Mouse (Mus musculus): ENCODE results near the gene Rsu1. TPM values are rescaled to one million over a fixed set of nuclear protein-coding genes. Genes with fewer than 3 reads are reported as not detected.

Rsu1 gene
- polyA plus RNA-seq, 1 experiment, result 81.5 TPM

DNA sequence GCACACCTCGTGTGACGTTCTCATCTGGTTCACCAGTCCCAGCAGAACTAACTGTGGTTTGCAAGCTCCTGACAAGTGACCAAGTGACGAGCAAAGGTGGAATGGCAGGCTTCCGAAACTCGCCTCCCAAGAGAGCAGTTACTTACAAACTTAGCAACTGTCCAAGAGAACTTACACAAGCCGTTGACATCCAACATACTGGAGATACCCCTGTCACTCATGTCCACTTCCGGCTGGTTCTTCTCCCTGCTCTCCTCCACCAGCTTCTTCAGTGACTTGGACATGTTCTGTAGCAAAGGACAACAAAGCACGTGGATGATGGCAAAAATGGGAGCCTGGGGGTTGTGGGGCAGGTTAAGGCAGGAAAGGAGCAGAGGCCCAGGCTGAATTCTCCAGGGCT lies 479 bp downstream of the Rsu1 start:
- TF ChIP-seq MYOD1 (IDR thresholded peaks at IDR 0.05; ENCODE audit: control insufficient read depth in 1 of 3, insufficient read length in 2 of 3, low read depth in 2 of 3) (no peak), REST (IDR thresholded peaks at IDR 0.05; ENCODE audit: insufficient read depth, insufficient read length) (no peak), POLR2A (IDR thresholded peaks at IDR 0.05; ENCODE audit: insufficient read length, low read depth) (no peak), CEBPB (IDR thresholded peaks at IDR 0.05; ENCODE audit: insufficient read depth, poor library complexity, severe bottlenecking) (no peak), TCF12 (IDR thresholded peaks at IDR 0.05; ENCODE audit: insufficient read depth, poor library complexity, severe bottlenecking) (no peak), MYOG (IDR thresholded peaks at IDR 0.05; ENCODE audit: control insufficient read depth in 1 of 3, insufficient read depth in 1 of 3, insufficient read length in 2 of 3, low read depth in 2 of 3) (no peak), POLR2AphosphoS2 (IDR thresholded peaks at IDR 0.05; ENCODE audit: insufficient read length, low read depth) (no peak), SRF (IDR thresholded peaks at IDR 0.05; ENCODE audit: control insufficient read depth, insufficient read length, low read depth) (no peak), E2F4 (IDR thresholded peaks at IDR 0.05; ENCODE audit: insufficient read depth) (no peak), TCF3 (IDR thresholded peaks at IDR 0.05; ENCODE audit: insufficient read length, low read depth) (no peak), USF1 (IDR thresholded peaks at IDR 0.05; ENCODE audit: low read depth) (no peak)
- H3ac ChIP-seq (ENCODE audit: control insufficient read depth, insufficient read length), result peak overlapping the region; percentile 25

DNA sequence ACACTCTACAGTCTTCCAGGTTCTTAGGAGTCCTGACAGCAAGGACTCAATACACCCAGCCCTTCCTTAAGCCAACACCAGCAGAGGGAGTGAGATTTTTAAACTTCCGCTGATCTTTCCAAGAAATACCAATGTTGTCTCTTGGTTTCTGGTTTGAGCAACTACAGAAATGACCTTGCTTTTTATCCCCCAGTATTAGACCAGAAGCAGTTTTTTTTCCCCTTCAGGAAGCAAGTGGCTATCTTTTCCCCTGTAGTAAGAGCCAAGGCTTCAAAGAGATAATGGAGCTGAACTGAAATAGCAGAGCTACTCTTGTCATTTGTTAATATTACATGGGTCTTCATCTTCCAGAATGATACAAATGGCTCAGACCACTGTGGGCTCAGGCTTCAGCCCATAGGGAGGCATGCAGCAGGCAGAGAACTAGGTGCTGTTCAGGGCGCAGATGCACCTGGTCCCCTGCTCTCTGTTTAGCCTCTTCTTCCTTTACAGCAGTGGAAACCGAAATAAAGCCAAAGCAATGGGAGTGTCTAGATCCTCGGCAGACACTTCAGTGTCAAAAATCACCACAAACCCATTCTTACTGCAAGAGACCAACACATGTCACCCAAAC lies 2.4 kb downstream of the Rsu1 start:
- Histone ChIP-seq H3K79me2 (ENCODE audit: control insufficient read depth, insufficient read depth) (peaks cover 14% of the 10 kb centered on the region), H3K36me3 (ENCODE audit: control insufficient read depth, insufficient read depth) (no peaks in the 10 kb centered on the region), H3K4me3 (no peak overlapping the region), H3K27me3 (ENCODE audit: control insufficient read depth, insufficient read depth, insufficient read length) (no peaks in the 10 kb centered on the region), H3ac (ENCODE audit: control insufficient read depth, insufficient read length) (no peak overlapping the region), H3K4me2 (ENCODE audit: low read depth) (no peak overlapping the region)
- TF ChIP-seq E2F4 (IDR thresholded peaks at IDR 0.05; ENCODE audit: insufficient read depth), result no peak

More for the DNA sequence above, 479 bp downstream of the Rsu1 start:
- Histone ChIP-seq H3K4me2 (ENCODE audit: low read depth) (peak overlapping the region; percentile 88), H3K36me3 (ENCODE audit: control insufficient read depth, insufficient read depth) (no peaks in the 10 kb centered on the region), H3K27me3 (ENCODE audit: control insufficient read depth, insufficient read depth, insufficient read length) (no peaks in the 10 kb centered on the region), H3K4me3 (peak overlapping the region; percentile 61), H3K79me2 (ENCODE audit: control insufficient read depth, insufficient read depth) (peaks cover 14% of the 10 kb centered on the region)

DNA sequence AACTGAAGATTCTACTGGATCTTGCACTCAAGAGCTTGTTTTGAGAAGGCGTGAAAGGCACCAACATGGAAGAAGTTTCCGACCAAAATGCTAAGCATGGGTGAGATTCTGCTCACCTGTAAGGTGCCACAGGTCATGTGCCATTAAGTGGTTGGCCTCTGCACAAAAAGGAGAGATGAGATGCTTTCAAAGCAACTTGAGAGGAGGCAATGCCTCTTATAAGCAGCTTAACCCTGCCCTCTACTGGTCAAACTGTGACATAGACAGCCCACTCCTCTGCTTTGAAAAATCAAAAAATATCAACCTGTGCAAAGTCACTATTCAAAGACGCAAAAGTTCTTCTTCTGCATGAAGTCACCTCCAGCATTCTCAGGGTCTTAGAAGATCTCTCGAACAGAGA lies 6.3 kb downstream of the Rsu1 start:
- no peaks in the 10 kb centered on the region for H3K27me3 ChIP-seq (ENCODE audit: control insufficient read depth, insufficient read depth, insufficient read length)
- no peaks in the 10 kb centered on the region for H3K36me3 ChIP-seq (ENCODE audit: control insufficient read depth, insufficient read depth)
- no peak overlapping the region for H3K4me2 ChIP-seq (ENCODE audit: low read depth)
- H3ac ChIP-seq (ENCODE audit: control insufficient read depth, insufficient read length), result no peak overlapping the region
- H3K4me3 ChIP-seq, result no peak overlapping the region
- peaks cover 2% of the 10 kb centered on the region for H3K79me2 ChIP-seq (ENCODE audit: control insufficient read depth, insufficient read depth)
- TF ChIP-seq SRF (IDR thresholded peaks at IDR 0.05; ENCODE audit: control insufficient read depth, insufficient read length, low read depth) (no peak), POLR2AphosphoS2 (IDR thresholded peaks at IDR 0.05; ENCODE audit: insufficient read length, low read depth) (no peak), REST (IDR thresholded peaks at IDR 0.05; ENCODE audit: insufficient read depth, insufficient read length) (no peak), POLR2A (IDR thresholded peaks at IDR 0.05; ENCODE audit: insufficient read length, low read depth) (no peak), USF1 (IDR thresholded peaks at IDR 0.05; ENCODE audit: low read depth) (no peak), TCF12 (IDR thresholded peaks at IDR 0.05; ENCODE audit: insufficient read depth, poor library complexity, severe bottlenecking) (no peak), MAX (IDR thresholded peaks at IDR 0.05; ENCODE audit: low read depth) (no peak), MYOD1 (IDR thresholded peaks at IDR 0.05; ENCODE audit: control insufficient read depth in 1 of 3, insufficient read length in 2 of 3, low read depth in 2 of 3) (no peak), CEBPB (IDR thresholded peaks at IDR 0.05; ENCODE audit: insufficient read depth, poor library complexity, severe bottlenecking) (no peak), TCF3 (IDR thresholded peaks at IDR 0.05; ENCODE audit: insufficient read length, low read depth) (no peak), MYOG (IDR thresholded peaks at IDR 0.05; ENCODE audit: control insufficient read depth in 1 of 3, insufficient read depth in 1 of 3, insufficient read length in 2 of 3, low read depth in 2 of 3) (no peak), E2F4 (IDR thresholded peaks at IDR 0.05; ENCODE audit: insufficient read depth) (no peak)

DNA sequence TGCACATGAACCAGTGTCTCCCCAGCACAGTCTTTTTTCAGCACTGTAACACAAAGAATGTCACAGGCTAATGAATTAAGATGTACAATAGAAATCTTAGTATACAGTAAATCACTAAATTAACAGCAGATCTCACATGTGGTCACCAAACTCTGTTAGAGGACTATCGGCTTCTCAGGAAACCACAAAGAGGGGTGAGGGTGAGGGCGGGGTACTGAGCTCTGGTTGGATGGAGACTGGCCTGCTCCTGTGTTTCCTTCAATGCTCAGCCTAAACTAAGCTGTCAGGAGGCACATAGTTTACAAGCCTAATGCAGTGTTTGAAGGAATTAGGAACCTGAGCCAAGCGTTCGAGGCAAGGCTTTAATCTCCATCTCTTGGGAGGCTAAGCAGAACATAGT lies 8.1 kb downstream of the Rsu1 start:
- no peaks in the 10 kb centered on the region for H3K79me2 ChIP-seq (ENCODE audit: control insufficient read depth, insufficient read depth)
- no peak overlapping the region for H3ac ChIP-seq (ENCODE audit: control insufficient read depth, insufficient read length)
- no peak overlapping the region for H3K4me3 ChIP-seq
- no peaks in the 10 kb centered on the region for H3K27me3 ChIP-seq (ENCODE audit: control insufficient read depth, insufficient read depth, insufficient read length)
- no peaks in the 10 kb centered on the region for H3K36me3 ChIP-seq (ENCODE audit: control insufficient read depth, insufficient read depth)
- no peak for TF ChIP-seq E2F4 (IDR thresholded peaks at IDR 0.05; ENCODE audit: insufficient read depth)
- TF ChIP-seq CEBPB (IDR thresholded peaks at IDR 0.05; ENCODE audit: insufficient read depth, poor library complexity, severe bottlenecking), result no peak
- no peak for TF ChIP-seq SRF (IDR thresholded peaks at IDR 0.05; ENCODE audit: control insufficient read depth, insufficient read length, low read depth)
- TF ChIP-seq REST (IDR thresholded peaks at IDR 0.05; ENCODE audit: insufficient read depth, insufficient read length), result no peak
- TF ChIP-seq POLR2AphosphoS2 (IDR thresholded peaks at IDR 0.05; ENCODE audit: insufficient read length, low read depth), result no peak
- TF ChIP-seq TCF3 (IDR thresholded peaks at IDR 0.05; ENCODE audit: insufficient read length, low read depth), result no peak
- no peak for TF ChIP-seq MAX (IDR thresholded peaks at IDR 0.05; ENCODE audit: low read depth)
- no peak for TF ChIP-seq MYOD1 (IDR thresholded peaks at IDR 0.05; ENCODE audit: control insufficient read depth in 1 of 3, insufficient read length in 2 of 3, low read depth in 2 of 3)
- TF ChIP-seq USF1 (IDR thresholded peaks at IDR 0.05; ENCODE audit: low read depth), result no peak
- no peak for TF ChIP-seq POLR2A (IDR thresholded peaks at IDR 0.05; ENCODE audit: insufficient read length, low read depth)
- no peak for TF ChIP-seq MYOG (IDR thresholded peaks at IDR 0.05; ENCODE audit: control insufficient read depth in 1 of 3, insufficient read depth in 1 of 3, insufficient read length in 2 of 3, low read depth in 2 of 3)
- TF ChIP-seq TCF12 (IDR thresholded peaks at IDR 0.05; ENCODE audit: insufficient read depth, poor library complexity, severe bottlenecking), result no peak
- no peak overlapping the region for H3K4me2 ChIP-seq (ENCODE audit: low read depth)

DNA sequence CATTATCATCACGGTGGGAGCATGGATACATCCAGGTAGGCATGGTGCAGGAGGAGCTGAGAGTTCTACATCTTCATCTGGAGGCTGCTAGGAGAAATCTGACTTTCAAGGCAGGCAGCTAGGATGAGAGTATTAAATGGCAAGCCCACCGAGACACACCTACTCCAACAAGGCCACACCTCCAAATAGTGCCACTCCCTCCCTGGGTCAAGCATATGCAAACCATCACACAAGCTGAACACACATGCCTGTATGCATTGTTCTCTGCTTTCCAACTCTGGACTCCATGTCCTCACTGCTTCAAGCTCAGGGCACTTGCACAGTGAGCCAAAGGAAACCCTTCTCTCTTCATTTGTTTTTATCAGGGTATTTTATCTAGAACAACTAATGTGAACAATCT lies 12.6 kb downstream of the Rsu1 start:
- Histone ChIP-seq H3K79me2 (ENCODE audit: control insufficient read depth, insufficient read depth) (no peaks in the 10 kb centered on the region), H3K4me3 (no peak overlapping the region), H3ac (ENCODE audit: control insufficient read depth, insufficient read length) (no peak overlapping the region), H3K36me3 (ENCODE audit: control insufficient read depth, insufficient read depth) (peaks cover 16% of the 10 kb centered on the region), H3K27me3 (ENCODE audit: control insufficient read depth, insufficient read depth, insufficient read length) (no peaks in the 10 kb centered on the region), H3K4me2 (ENCODE audit: low read depth) (no peak overlapping the region)
- TF ChIP-seq MAX (IDR thresholded peaks at IDR 0.05; ENCODE audit: low read depth) (no peak), E2F4 (IDR thresholded peaks at IDR 0.05; ENCODE audit: insufficient read depth) (no peak)

All from myocyte (in vitro differentiated cells).